ENCODE assay signal across 16 mouse cellular contexts in the genomic region with DNA sequence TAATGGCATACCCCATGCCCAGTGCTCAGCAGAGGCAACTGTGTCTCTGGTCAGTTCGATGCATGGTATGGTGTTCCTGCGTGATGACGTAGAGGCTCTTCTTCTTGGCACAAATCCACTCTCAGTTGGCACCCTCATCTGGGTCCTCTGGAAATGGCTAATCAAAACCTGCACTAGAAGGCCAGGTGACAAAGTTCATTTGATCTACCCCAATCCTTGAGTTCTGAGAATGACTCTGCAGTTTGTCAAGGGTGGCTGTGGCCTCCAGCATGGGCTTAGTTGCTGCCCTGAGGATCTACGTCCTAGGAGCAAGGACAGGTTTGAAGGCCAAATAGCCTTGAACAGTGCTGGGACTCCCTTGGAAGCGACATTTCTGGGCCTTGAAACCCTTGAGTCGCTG. TPM values are rescaled to one million over a fixed set of nuclear protein-coding genes. Genes with fewer than 3 reads are reported as not detected.
"Had no signal": no experiment of that assay in that cellular context is flagged by ENCODE, and none has a peak within 500 bp of the region (broad histone marks: within the 10 kb centered on the region; RNA-seq: fewer than 3 reads in every experiment).

No protein-coding gene starts in this region.

- H3K36me3 ChIP-seq: limb, embryonic 12.5 days; liver, embryonic 15.5 days; midbrain, embryonic 13.5 days; neural tube, embryonic 15.5 days had no signal

- DNase-seq: lung, adult 2 months; lung, postnatal 36 days; right cerebral cortex, adult 18-20 months; spleen, adult 18-20 months; thymus, postnatal 4 days had no signal

- H3K27me3 ChIP-seq: limb, embryonic 12.5 days; liver, embryonic 15.5 days; midbrain, embryonic 13.5 days; neural tube, embryonic 15.5 days had no signal

- ATAC-seq: hindbrain, embryonic 16.5 days; inflammation-experienced regulatory T-cells, adult 6 months; lung, postnatal 0 days; midbrain, embryonic 13.5 days had no signal

- H3K4me3 ChIP-seq: layer of hippocampus, adult 2 months; limb, embryonic 12.5 days; liver, embryonic 15.5 days; midbrain, embryonic 13.5 days; myocyte; neural tube, embryonic 15.5 days had no signal

- H3K4me1 ChIP-seq: liver, embryonic 15.5 days; midbrain, embryonic 13.5 days; neural tube, embryonic 15.5 days had no signal

- H3K27ac ChIP-seq: layer of hippocampus, adult 2 months; limb, embryonic 12.5 days; liver, embryonic 15.5 days; midbrain, embryonic 13.5 days; neural tube, embryonic 15.5 days had no signal

- H3K9me3 ChIP-seq: limb, embryonic 12.5 days; liver, embryonic 15.5 days; midbrain, embryonic 13.5 days; neural tube, embryonic 15.5 days had no signal

- H3K9ac ChIP-seq: limb, embryonic 12.5 days; liver, embryonic 15.5 days; midbrain, embryonic 13.5 days; neural tube, embryonic 15.5 days had no signal

- H3K4me2 ChIP-seq: limb, embryonic 12.5 days; liver, embryonic 11.5 days; liver, embryonic 15.5 days; midbrain, embryonic 13.5 days; neural tube, embryonic 15.5 days had no signal

RNA-seq across cellular contexts. Expression of gene Chdh, which starts 10.0 kb away (rescaled TPM):
- polyA plus RNA-seq: myocyte; neural tube, embryonic 11.5 days had no signal
